Mouse (Mus musculus): ENCODE data around the gene Frmpd1. TPM values are rescaled to one million over a fixed set of nuclear protein-coding genes. Genes with fewer than 3 reads are reported as not detected.

Frmpd1 gene
- total and polyA plus RNA-seq, 2 experiments = not detected

GRCm38 (mm10) chr4:45308046-45308445 is 123.4 kb downstream of the Frmpd1 start:
- no peaks in the 10 kb centered on the region for H3K27me3 ChIP-seq (ENCODE audit: control insufficient read depth, insufficient read depth, low read length)
- no peak for DNase-seq (ENCODE audit: extremely low read depth, low read depth, low spot score)
- H3K27ac ChIP-seq (replicated peaks; ENCODE audit: insufficient read depth, low read depth, low read length) = no peak overlapping the region
- peaks cover 23% of the 10 kb centered on the region for H3K36me3 ChIP-seq (ENCODE audit: control insufficient read depth, insufficient read depth, low read length)
- no peak overlapping the region for H3K4me3 ChIP-seq (ENCODE audit: insufficient read depth, low read depth, low read length)
- no peaks in the 10 kb centered on the region for H3K4me1 ChIP-seq (ENCODE audit: control insufficient read depth, insufficient read depth, low read length)
- H3K79me2 ChIP-seq (ENCODE audit: control insufficient read depth, insufficient read depth, low read length) = no peaks in the 10 kb centered on the region
- 64% methylated on average over 11 of the region's 11 CpGs for WGBS
- no peak overlapping the region for H3K9ac ChIP-seq (ENCODE audit: low read depth, low read length)
- TF ChIP-seq CTCF (IDR thresholded peaks at IDR 0.05; ENCODE audit: low read depth, low read length) (peak; percentile 49), POLR2A (IDR thresholded peaks at IDR 0.05; ENCODE audit: extremely low read depth, insufficient read depth, low read length) (no peak)

- no peak overlapping the region for H3K9ac ChIP-seq (ENCODE audit: low read depth, low read length)
- no peaks in the 10 kb centered on the region for H3K4me1 ChIP-seq (ENCODE audit: control insufficient read depth, insufficient read depth, low read length)
- whole genome bisulfite sequencing = 93% methylated on average over 6 of the region's 6 CpGs
- TF ChIP-seq CTCF (IDR thresholded peaks at IDR 0.05; ENCODE audit: low read depth, low read length) = no peak
- TF ChIP-seq POLR2A (IDR thresholded peaks at IDR 0.05; ENCODE audit: extremely low read depth, insufficient read depth, low read length) = no peak
- DNase-seq (ENCODE audit: extremely low read depth, low read depth, low spot score) = no peak
- no peaks in the 10 kb centered on the region for H3K79me2 ChIP-seq (ENCODE audit: control insufficient read depth, insufficient read depth, low read length)
- H3K27ac ChIP-seq (replicated peaks; ENCODE audit: insufficient read depth, low read depth, low read length) = no peak overlapping the region
- no peaks in the 10 kb centered on the region for H3K27me3 ChIP-seq (ENCODE audit: control insufficient read depth, insufficient read depth, low read length)
- H3K4me3 ChIP-seq (ENCODE audit: insufficient read depth, low read depth, low read length) = no peak overlapping the region
- H3K36me3 ChIP-seq (ENCODE audit: control insufficient read depth, insufficient read depth, low read length) = peaks cover 22% of the 10 kb centered on the region
These were observed 123.9 kb downstream of the Frmpd1 start for GRCm38 (mm10) chr4:45308606-45309005.

GRCm38 (mm10) chr4:45311056-45311455 is 126.4 kb downstream of the Frmpd1 start:
- no peak for DNase-seq (ENCODE audit: extremely low read depth, low read depth, low spot score)
- Histone ChIP-seq H3K4me1 (ENCODE audit: control insufficient read depth, insufficient read depth, low read length) (no peaks in the 10 kb centered on the region), H3K9ac (ENCODE audit: low read depth, low read length) (no peak overlapping the region), H3K27me3 (ENCODE audit: control insufficient read depth, insufficient read depth, low read length) (no peaks in the 10 kb centered on the region), H3K36me3 (ENCODE audit: control insufficient read depth, insufficient read depth, low read length) (peaks cover 15% of the 10 kb centered on the region), H3K27ac (replicated peaks; ENCODE audit: insufficient read depth, low read depth, low read length) (no peak overlapping the region), H3K79me2 (ENCODE audit: control insufficient read depth, insufficient read depth, low read length) (no peaks in the 10 kb centered on the region), H3K4me3 (ENCODE audit: insufficient read depth, low read depth, low read length) (no peak overlapping the region)
- TF ChIP-seq POLR2A (IDR thresholded peaks at IDR 0.05; ENCODE audit: extremely low read depth, insufficient read depth, low read length) (no peak), CTCF (IDR thresholded peaks at IDR 0.05; ENCODE audit: low read depth, low read length) (no peak)
- WGBS = 90% methylated on average over 2 of the region's 2 CpGs

DNA sequence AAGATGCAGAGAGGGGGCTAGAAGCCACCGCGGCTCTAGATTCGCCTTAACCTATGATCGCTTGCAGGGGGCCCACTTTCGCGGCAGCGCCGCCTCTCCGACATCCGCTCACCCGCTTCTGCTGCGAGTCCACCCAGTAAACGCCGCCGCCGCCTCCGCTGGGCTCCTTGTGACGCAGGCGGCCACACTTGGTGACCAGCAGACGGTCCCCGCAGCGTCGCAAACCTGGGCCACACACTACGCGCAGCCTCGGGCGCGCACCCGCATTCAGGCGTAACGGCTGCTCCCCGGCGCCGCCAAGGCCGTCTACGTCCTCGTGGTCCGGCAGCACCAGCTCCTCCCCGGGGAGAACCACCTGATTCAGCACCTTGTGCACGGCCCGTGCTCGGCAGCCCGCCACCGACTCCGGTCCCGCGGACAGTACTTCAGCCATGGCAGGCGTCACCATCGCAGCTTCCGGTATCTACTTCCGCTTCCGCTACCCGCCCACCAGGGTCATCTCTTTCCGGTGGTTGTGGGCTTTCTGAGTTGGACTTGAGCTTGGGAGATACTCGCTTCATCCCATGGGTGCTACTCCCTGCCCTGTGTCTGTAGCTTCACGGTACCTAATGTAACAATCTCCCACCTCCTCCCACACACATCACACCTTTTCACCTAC is 135.6 kb downstream of the Frmpd1 start:
- peak; percentile 75 for DNase-seq (ENCODE audit: extremely low read depth, low read depth, low spot score)
- H3K27ac ChIP-seq (replicated peaks; ENCODE audit: insufficient read depth, low read depth, low read length) = peak overlapping the region; percentile 78
- under 1% methylated on average over 55 of the region's 56 CpGs for WGBS
- peaks cover 2% of the 10 kb centered on the region; the same call in 1 of the 2 replicates for H3K4me1 ChIP-seq (ENCODE audit: control insufficient read depth, insufficient read depth, low read length)
- 0 out of 2 replicates have a peak, but pooled peaks cover 6% of the 10 kb centered on the region for H3K27me3 ChIP-seq (ENCODE audit: control insufficient read depth, insufficient read depth, low read length)
- H3K9ac ChIP-seq (ENCODE audit: low read depth, low read length) = peak overlapping the region; percentile 96
- peak overlapping the region; percentile 94 for H3K4me3 ChIP-seq (ENCODE audit: insufficient read depth, low read depth, low read length)
- peaks cover 3% of the 10 kb centered on the region for H3K79me2 ChIP-seq (ENCODE audit: control insufficient read depth, insufficient read depth, low read length)
- H3K36me3 ChIP-seq (ENCODE audit: control insufficient read depth, insufficient read depth, low read length) = peaks cover 22% of the 10 kb centered on the region
- TF ChIP-seq POLR2A (IDR thresholded peaks at IDR 0.05; ENCODE audit: extremely low read depth, insufficient read depth, low read length) (0 out of 2 replicates have a peak, but pooled peaks have one; percentile 26), CTCF (IDR thresholded peaks at IDR 0.05; ENCODE audit: low read depth, low read length) (no peak)

DNA sequence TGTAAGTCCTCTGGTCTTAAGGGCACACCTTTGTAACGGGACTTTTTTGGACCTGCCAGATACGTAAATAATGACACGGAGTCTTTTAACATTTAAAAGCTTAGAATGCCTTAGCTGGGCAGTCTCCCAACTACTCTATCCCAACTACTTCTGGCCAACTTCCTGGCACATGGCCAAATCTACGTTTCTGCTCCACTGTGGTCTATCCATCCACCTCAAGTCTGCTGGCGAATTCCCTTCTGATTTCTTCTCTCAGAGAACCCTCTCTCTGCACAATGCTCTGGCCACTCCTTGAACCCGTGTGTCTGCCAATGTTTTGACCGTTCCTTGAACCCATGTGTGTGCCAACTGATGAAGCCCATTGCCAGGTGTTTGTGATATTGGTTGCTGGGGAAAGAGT is 146.5 kb downstream of the Frmpd1 start:
- DNase-seq (ENCODE audit: extremely low read depth, low read depth, low spot score) = peak; percentile 65
- no peak overlapping the region for H3K4me3 ChIP-seq (ENCODE audit: insufficient read depth, low read depth, low read length)
- TF ChIP-seq POLR2A (IDR thresholded peaks at IDR 0.05; ENCODE audit: extremely low read depth, insufficient read depth, low read length) (no peak), CTCF (IDR thresholded peaks at IDR 0.05; ENCODE audit: low read depth, low read length) (no peak)
- no peaks in the 10 kb centered on the region for H3K79me2 ChIP-seq (ENCODE audit: control insufficient read depth, insufficient read depth, low read length)
- no peaks in the 10 kb centered on the region for H3K36me3 ChIP-seq (ENCODE audit: control insufficient read depth, insufficient read depth, low read length)
- no peak overlapping the region for H3K27ac ChIP-seq (replicated peaks; ENCODE audit: insufficient read depth, low read depth, low read length)
- 37% methylated on average over 7 of the region's 7 CpGs for WGBS
- H3K4me1 ChIP-seq (ENCODE audit: control insufficient read depth, insufficient read depth, low read length) = no peaks in the 10 kb centered on the region; the same call in 1 of the 2 replicates
- H3K9ac ChIP-seq (ENCODE audit: low read depth, low read length) = no peak overlapping the region
- H3K27me3 ChIP-seq (ENCODE audit: control insufficient read depth, insufficient read depth, low read length) = no peaks in the 10 kb centered on the region

DNA sequence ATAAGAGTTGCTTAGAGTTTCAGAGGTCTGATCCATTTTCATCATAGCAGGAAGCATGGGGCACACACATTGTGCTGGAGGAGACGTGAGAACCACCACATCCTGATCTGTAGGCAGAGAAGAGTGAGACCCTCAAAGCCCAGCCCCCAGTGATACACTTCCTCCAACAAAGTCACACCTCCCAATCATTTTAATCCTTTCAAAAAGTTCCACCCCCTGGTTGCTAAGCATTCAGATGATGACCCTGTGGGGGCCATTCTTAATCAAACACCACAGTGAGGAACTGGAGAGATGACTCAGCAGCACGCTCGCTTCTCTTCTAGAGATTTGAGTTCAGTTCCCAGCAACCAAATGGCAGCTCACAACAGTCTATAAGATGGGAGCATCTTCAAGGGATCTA is 147.8 kb downstream of the Frmpd1 start:
- Histone ChIP-seq H3K4me1 (ENCODE audit: control insufficient read depth, insufficient read depth, low read length) (no peaks in the 10 kb centered on the region; the same call in 1 of the 2 replicates), H3K36me3 (ENCODE audit: control insufficient read depth, insufficient read depth, low read length) (no peaks in the 10 kb centered on the region), H3K27ac (replicated peaks; ENCODE audit: insufficient read depth, low read depth, low read length) (no peak overlapping the region), H3K79me2 (ENCODE audit: control insufficient read depth, insufficient read depth, low read length) (no peaks in the 10 kb centered on the region), H3K9ac (ENCODE audit: low read depth, low read length) (no peak overlapping the region), H3K27me3 (ENCODE audit: control insufficient read depth, insufficient read depth, low read length) (no peaks in the 10 kb centered on the region), H3K4me3 (ENCODE audit: insufficient read depth, low read depth, low read length) (no peak overlapping the region)
- DNase-seq (ENCODE audit: extremely low read depth, low read depth, low spot score) = no peak
- no peak for TF ChIP-seq POLR2A (IDR thresholded peaks at IDR 0.05; ENCODE audit: extremely low read depth, insufficient read depth, low read length)
- no peak for TF ChIP-seq CTCF (IDR thresholded peaks at IDR 0.05; ENCODE audit: low read depth, low read length)
- 59% methylated on average over 3 of the region's 3 CpGs for WGBS

Other genes with a start within 250 kb of the Frmpd1 start
- gene Grhpr, start 203.5 kb upstream of the Frmpd1 start, total RNA-seq (2014; rRNA removed) = 108 and 118 TPM in 2 replicates
- 297 and 313 TPM in 2 replicates for gene Grhpr, start 203.5 kb upstream of the Frmpd1 start, polyA plus RNA-seq (2012; rRNA removed)
- 6.9 and 7.1 TPM in 2 replicates for gene Zbtb5, start 172.5 kb upstream of the Frmpd1 start, total RNA-seq (2014; rRNA removed)
- 8.6 and 11.1 TPM in 2 replicates for gene Zbtb5, start 172.5 kb upstream of the Frmpd1 start, polyA plus RNA-seq (2012; rRNA removed)
- gene Polr1e, start 166.3 kb upstream of the Frmpd1 start, total RNA-seq (2014; rRNA removed) = 2.6 and 4.4 TPM in 2 replicates
- gene Polr1e, start 166.3 kb upstream of the Frmpd1 start, polyA plus RNA-seq (2012; rRNA removed) = 3.5 and 3.7 TPM in 2 replicates
- 0.65 and 0.67 TPM in 2 replicates for gene Fbxo10, start 100.3 kb upstream of the Frmpd1 start, total RNA-seq (2014; rRNA removed)
- gene Fbxo10, start 100.3 kb upstream of the Frmpd1 start, polyA plus RNA-seq (2012; rRNA removed) = 0.68 and 1.2 TPM in 2 replicates
- gene Tomm5, start 76.8 kb upstream of the Frmpd1 start, total RNA-seq (2014; rRNA removed) = 75.3 and 83.0 TPM in 2 replicates
- gene Tomm5, start 76.8 kb upstream of the Frmpd1 start, polyA plus RNA-seq (2012; rRNA removed) = 38.6 and 43.7 TPM in 2 replicates
- 2.6 and 3.3 TPM in 2 replicates for gene Trmt10b, start 112.3 kb downstream of the Frmpd1 start, total RNA-seq (2014; rRNA removed)
- gene Trmt10b, start 112.3 kb downstream of the Frmpd1 start, polyA plus RNA-seq (2012; rRNA removed) = 0.83 and 0.92 TPM in 2 replicates
- gene Dcaf10, start 157.2 kb downstream of the Frmpd1 start, total RNA-seq (2014; rRNA removed) = 8.5 and 11.6 TPM in 2 replicates
- gene Dcaf10, start 157.2 kb downstream of the Frmpd1 start, polyA plus RNA-seq (2012; rRNA removed) = 12.9 and 16.7 TPM in 2 replicates
- 21.2 and 22.4 TPM in 2 replicates for gene Exosc3, start 157.9 kb downstream of the Frmpd1 start, total RNA-seq (2014; rRNA removed)
- gene Exosc3, start 157.9 kb downstream of the Frmpd1 start, polyA plus RNA-seq (2012; rRNA removed) = 12.6 and 14.2 TPM in 2 replicates
- 47.5 and 70.3 TPM in 2 replicates for gene Slc25a51, start 223.9 kb downstream of the Frmpd1 start, total RNA-seq (2014; rRNA removed)
- gene Slc25a51, start 223.9 kb downstream of the Frmpd1 start, polyA plus RNA-seq (2012; rRNA removed) = 52.9 and 56.4 TPM in 2 replicates

All from liver, adult 2 months (tissue).